Mouse (Mus musculus): Measurements from ENCODE around the gene Sdhc.

DNA sequence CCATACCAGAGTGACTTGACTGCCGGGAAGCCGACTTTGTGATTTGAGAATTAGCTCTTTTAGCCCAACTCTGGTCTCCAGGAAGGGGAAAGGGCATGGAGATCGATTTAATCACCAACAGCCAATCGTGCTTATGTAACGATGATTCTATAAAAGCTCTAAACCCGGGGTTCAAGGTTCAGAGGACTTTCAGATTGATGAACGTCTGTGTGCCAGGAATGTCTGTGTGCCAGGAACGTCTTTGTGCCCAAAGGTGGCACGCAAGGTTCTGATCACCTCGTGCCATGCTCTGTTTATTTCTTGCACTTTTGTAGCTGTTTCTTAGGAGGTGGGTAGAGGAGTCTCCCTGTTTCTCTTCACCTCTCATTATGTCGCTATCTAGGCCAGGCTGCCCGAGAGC is 18.5 kb upstream of the Sdhc start:
- TF ChIP-seq CTCF (IDR thresholded peaks at IDR 0.05; ENCODE audit: low read depth, low read length): no peak
- TF ChIP-seq GATA1 (IDR thresholded peaks at IDR 0.05; ENCODE audit: borderline replicate concordance, low read length): no peak
- no peak for TF ChIP-seq TAL1 (conservative IDR thresholded peaks at IDR 0.05; ENCODE audit: low read depth, low read length)
- TF ChIP-seq POLR2AphosphoS5 (IDR thresholded peaks at IDR 0.05; ENCODE audit: insufficient replicate concordance, low read depth, low read length): no peak
- no peak for TF ChIP-seq GATA2 (IDR thresholded peaks at IDR 0.05; ENCODE audit: borderline replicate concordance, low read depth, low read length)

Measured in G1E (cell line).